Mouse (Mus musculus) gastrocnemius, postnatal 25 days (tissue): ENCODE measurements at regions not wholly inside any gene's neighbourhood (a gene's known extent, or its start where the extent isn't known, plus 50 kb on each side); places are given as distances from the start of the nearest gene placed in this dataset.

Experiments
- DNase-seq: peaks from one replicate; pipeline ENCODE4 v3.0.0; 2022
- microRNA-seq, 2 experiments: library from miRNA; unstranded; fragments of <30 nt; microRNA quantifications; one replicate each; pipeline ENCODE4 v1.2.0; 2021; ENCODE audit warnings: borderline replicate concordance in 2 of 2

DNA sequence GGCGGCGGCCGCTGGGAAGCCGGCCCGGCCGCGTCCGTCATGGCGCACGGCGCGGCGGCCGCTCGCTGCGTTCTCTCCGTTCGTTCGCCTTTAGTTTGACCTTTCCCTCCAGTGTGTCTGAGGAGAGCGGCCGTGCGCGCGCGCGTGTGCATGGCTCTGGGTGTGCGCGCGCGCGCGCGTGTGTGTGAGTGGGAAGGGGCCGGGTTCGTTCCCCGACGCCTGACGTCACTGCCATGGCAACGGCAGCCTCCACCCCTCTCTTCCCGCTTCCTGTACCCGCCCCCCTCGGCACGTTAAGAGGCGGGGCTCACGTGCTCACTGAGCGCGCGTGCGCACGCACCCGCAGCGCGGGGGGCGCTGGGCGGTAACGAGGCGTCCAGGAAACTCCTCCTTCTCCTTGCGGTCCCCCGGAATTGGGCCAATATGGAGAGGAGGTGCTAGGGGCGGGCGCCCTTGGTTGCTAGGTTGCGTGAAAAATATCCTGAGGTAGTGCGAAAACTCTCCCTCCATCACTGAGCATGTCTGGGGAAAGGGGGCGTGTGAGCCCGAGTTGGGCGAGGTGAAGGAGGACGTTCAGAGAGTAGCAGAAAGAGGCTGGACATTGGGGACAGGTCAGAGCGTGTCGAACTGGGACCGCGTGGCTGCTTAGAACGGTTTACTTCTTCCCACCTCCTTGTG lies 1862.5 kb upstream of the Lrrc6 start:
- peak; percentile 99 for DNase-seq

DNA sequence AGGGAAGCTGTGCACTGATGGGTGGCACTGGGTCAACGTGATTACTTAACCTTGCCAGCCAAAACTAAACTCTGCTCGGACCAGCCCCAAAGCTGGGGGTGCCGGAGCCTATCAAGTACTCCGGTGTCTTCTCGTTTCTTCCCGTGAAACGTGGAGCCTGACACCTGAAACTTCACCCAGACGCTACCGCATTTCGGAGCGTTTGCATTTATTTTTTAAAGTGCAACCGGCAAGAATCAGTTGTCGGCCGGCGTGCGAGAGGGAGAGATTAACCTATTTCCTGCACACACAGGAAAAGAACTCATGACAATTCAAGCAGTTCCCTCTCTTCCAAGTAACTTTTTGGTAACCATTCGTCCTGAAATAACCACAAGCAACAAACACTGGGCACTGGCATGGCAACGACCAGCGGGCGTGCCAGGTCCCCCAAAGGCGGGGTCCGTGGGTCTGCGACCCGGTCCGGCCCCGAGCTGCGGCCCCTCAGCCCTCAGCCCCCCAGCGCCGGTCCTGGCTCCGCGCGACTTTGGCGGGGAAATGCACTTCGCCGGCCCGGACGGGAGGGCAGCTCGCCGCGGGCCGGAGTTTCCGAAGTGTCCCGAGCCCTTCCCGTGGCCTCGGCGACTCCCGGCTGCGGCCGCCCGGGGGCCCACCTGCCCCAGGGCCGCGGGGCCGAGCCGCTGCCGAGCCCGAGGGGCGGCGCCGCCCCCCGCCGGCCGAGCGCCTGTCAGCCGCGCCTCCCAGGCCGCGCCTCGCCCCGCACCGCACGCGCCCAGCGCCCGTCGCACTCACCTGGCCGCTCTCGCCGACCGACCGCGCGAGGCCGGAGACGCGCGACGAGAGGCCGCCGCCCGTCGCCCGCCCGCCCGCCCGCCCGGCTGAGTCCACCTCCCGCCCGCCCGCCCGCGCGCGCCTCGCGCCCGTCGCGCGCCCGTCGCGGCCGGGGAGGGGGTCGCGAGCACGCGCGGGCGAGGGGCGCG lies 1861.7 kb upstream of the Lrrc6 start:
- DNase-seq, result peak; percentile 40

DNA sequence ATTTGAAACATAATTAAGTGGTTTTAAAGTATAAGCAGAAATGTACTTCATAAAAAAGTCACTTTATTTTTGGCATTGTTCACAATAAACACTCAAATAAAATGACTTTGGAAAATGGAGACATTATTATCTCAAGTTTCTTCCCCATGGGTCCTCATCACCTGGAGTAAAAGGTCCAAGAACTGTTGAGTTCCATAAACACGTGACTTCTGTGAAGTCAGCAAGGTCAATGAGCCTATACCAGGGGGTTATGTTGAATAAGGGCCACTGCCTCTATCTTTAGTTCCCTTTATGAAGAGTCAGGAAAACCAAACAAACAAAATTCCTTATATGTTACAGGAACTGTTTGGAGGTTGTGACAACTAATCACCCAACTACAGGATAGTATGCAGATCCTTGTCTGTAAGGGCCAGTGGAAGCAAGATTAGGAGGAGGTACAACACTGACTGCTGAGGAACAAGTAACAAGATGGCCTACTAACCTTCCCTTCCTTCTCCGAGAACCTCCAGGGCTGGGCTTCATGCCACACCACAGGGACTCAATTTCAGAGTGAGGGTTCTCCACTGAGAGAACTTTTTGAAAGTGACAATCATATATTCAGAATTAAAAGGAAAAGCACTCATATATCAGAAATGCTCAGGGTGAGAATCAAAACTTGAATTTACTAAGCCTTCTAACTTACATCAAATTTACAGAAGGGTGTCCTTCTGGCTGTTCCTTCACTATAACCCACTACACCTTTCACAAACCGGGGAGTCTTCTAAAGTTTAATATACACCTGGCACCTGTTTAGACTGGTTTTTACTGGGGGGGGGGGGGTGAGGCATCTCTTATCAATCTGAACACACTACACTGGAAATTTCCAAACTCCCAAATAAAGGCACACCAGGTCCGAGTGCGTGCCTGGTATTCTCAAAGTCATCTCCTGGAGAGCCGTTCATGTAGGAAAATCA lies 1860.5 kb upstream of the Lrrc6 start:
- DNase-seq, result no peak

DNA sequence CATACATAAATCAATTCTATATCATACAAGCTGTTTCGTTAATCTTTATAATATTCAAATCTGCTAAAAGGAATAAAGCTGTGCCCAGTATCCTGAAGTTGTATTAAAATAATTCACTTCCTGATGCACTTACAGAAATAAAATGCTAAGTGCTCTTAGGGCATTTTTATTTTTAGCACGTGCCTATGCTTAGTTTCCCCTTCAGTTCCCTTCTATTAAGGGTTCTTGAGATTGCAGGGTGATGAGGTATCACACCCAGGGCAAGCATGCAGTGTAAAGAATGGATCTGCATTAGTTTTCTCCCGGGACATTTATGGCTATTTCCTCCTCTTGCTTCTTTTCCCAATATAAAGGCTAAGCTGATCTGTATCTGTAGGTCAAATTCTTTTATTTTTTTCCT lies 1858.8 kb upstream of the Lrrc6 start:
- no peak for DNase-seq

DNA sequence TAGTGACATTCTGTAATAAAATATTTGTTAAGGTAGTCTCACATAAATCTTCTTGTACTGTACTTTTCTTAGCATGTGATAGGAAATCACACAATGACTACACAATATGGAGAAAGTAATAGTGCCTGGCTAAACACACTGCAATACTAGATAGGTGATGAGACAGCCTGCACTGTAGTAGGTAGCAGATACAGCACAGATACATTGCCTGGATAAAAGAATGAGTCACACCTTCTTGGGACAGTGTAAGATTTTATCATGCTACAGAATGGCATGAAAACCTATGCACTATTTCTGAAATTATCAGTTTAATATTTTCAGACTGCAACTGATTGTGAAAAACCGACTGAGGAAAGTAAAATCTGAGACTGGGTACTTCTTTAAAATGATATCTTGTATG lies 1855.2 kb upstream of the Lrrc6 start:
- DNase-seq, result no peak

DNA sequence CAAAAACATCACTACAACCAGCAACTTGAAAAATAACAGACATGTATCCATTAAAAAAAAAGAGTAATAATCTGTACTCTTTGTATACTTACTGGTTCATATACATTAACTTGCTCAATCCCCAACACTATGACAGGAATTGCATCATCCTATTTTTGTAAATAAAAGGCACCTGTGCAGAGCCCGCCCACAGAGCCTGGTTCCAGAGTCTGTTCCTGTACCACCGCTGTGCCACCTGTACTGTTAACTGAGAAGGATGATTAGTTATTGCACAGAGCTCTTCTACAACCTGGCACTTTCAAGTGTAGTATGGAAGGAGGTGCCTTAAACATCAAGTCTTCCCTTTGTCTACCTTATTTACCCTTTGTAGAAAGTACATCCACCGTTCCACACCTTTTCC lies 1843.9 kb upstream of the Lrrc6 start:
- no peak for DNase-seq

DNA sequence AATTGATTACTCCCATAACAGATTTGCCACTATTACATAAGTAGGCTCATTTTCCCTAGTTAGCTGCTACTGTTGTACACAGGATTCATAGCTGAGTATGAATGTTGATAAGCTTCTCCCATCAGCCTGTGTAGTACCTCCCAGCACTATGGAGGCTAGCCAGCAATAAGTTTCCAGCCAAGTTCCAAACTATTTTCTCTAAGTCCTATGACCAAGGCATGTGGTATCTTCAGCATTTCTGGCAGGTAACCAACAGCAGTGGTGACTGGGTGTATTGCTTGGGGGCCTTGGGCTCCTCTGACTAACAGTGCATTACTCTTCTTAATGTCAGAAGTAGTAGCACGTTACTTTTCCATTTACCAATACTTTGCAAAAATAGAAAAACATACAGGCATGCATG lies 1841.8 kb upstream of the Lrrc6 start:
- no peak for DNase-seq

DNA sequence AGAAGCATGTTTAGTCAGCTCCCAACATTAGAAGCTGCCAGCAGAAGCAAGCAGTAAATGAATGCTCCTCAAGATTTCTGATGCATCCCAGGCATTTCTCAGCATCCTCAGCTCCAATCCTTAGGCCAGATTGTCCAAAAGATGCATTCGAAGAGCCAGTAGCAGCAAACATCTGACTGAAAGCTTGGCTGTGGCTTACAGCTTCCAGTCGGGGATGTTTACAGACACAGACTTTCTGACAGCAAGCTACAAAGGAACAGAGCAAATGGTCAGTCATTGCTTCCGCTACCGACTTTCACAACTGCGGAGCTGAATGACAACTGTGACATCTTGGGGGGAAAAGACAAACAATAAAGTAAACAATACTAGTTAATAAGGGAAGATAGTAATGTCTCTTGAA lies 1840.3 kb upstream of the Lrrc6 start:
- no peak for DNase-seq

DNA sequence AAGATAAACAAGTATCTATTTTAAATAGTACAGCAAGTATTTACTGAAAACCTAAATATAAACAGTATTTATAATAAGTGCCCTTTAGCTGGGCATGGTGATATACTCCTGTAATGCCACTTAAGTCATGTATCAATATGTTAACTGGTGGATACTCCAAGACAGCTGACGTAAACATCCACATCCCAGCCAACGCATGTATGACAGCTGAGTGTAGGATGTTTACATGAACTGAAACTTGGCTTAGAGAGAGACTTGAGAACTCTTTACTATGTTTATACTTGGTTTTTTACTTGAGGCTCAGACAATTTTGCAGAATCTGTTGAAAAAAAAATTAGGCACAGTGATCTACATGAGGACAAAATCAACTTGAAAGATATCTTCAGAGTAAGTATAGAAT lies 1836.6 kb upstream of the Lrrc6 start:
- DNase-seq, result no peak

DNA sequence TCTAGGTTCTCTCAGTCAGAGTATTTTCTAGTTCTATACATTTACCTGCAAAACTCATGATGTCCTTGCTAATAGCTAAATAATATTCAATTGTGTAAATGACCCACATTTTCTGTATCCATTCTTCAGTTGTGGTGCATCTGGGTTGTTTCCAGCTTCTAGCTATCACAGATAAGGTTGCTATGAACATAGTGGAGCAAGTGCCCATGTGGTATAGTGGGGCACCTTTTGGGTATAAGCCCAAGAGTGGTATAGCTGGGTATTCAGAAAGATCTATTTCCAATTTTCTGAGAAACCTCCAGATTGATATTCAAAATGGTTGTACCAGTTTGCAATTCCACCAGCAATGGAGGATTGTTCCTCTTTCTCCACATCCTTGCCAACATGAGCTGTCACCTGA lies 1835.1 kb upstream of the Lrrc6 start:
- no peak for DNase-seq

DNA sequence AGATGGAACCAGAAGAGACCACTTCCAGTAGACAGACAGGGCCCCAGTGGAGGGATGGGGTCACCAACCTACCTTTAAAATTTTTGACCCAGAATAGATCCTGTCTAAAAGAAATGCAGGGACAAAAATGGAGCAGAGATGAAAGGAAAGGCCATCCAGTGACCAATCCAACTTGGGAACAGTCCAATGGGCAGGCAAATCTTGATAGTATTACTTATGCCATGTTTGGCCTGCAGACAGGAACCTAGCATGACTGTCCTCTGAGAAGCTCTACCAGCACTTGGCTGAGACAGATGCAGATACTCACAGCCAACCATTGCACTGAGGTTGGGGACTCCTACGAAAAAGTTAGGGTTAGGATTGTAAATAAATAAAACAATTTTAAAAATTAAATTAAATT lies 1815.4 kb upstream of the Lrrc6 start:
- no peak for DNase-seq

Small RNA genes in the stretch of these regions (microRNA-seq; reads per million reads assigned to microRNA genes)
- 434 to 464 reads per million in 2 experiments for gene Mir30b
- 9,795 to 15,367 reads per million in 2 experiments for gene Mir30d
